Mouse (Mus musculus) midbrain, postnatal 0 days (tissue): ENCODE measurements around the gene Slc10a1. TPM values are rescaled to one million over a fixed set of nuclear protein-coding genes. Genes with fewer than 3 reads are reported as not detected.

Experiments
- ATAC-seq: fragments of 200-750 bp; cut with Nextera tagmentation; 2 replicates; pipeline ENCODE4 v1.8.0; 2017; ENCODE audit warnings: moderate number of reproducible peaks, mild to moderate bottlenecking, moderate TSS enrichment, moderate library complexity; ENCODE audit not compliant: low FRiP score
- DNase-seq: peaks from one replicate; pipeline ENCODE4 v3.0.0-alpha.2; 2015; ENCODE audit warnings: low spot score
- H3K27ac ChIP-seq: fragments of 300-500 bp; sonication (generic); 2 replicates; pipeline ENCODE4 v1.5.1; 2014; ENCODE audit warnings: low read depth, mild to moderate bottlenecking, low read length, mixed read lengths
- H3K27me3 ChIP-seq: fragments of 300-500 bp; sonication (generic); 2 replicates; pipeline ENCODE4 v1.6.1; 2014; ENCODE audit warnings: low read length, control low read depth, mixed read lengths; ENCODE audit not compliant: insufficient read depth
- H3K36me3 ChIP-seq: fragments of 300-500 bp; sonication (generic); 2 replicates; pipeline ENCODE4 v1.6.1; 2014; ENCODE audit warnings: low read length, control low read depth, mixed read lengths; ENCODE audit not compliant: insufficient read depth
- H3K4me1 ChIP-seq: fragments of 300-500 bp; sonication (generic); 2 replicates; pipeline ENCODE4 v1.6.1; 2014; ENCODE audit warnings: mild to moderate bottlenecking, control low read depth, antibody characterized with exemption, low read length, mixed read lengths; ENCODE audit not compliant: insufficient read depth
- H3K4me2 ChIP-seq: fragments of 300-500 bp; sonication (generic); 2 replicates; pipeline ENCODE4 v1.6.1; 2014; ENCODE audit warnings: low read depth, mild to moderate bottlenecking, low read length, mixed read lengths; ENCODE audit not compliant: poor library complexity, severe bottlenecking
- H3K4me3 ChIP-seq: fragments of 300-500 bp; sonication (generic); 2 replicates; pipeline ENCODE4 v1.5.1; 2014; ENCODE audit warnings: low read depth, mild to moderate bottlenecking, low read length, moderate library complexity
- H3K9ac ChIP-seq: fragments of 300-500 bp; sonication (generic); replicated peaks from 2 replicates; pipeline ENCODE4 v1.6.1; 2014; ENCODE audit warnings: mild to moderate bottlenecking, low read length, moderate library complexity, mixed read lengths; ENCODE audit not compliant: poor library complexity, severe bottlenecking
- H3K9me3 ChIP-seq: fragments of 300-500 bp; sonication (generic); 2 replicates; pipeline ENCODE4 v1.6.1; 2016; ENCODE audit warnings: low read length, control low read depth
- CTCF ChIP-seq: IDR thresholded peaks from 2 replicates; pipeline ENCODE4 v1.5.1; 2016; ENCODE audit warnings: antibody characterized with exemption, mild to moderate bottlenecking
- WGBS: fragments of 180-500 bp; shearing (Covaris S2); extraction: QIAGEN DNeasy Blood & Tissue Kit; methylation state at CpG from one replicate; pipeline ENCODE4 v1.1.7; 2014; 5-methylcytosine and 5-hydroxymethylcytosine counted together
- polyA plus RNA-seq: library from polyadenylated mRNA; unstranded; fragments of >200 nt; fragmentation: Nextera tagmentation; extraction: Ambion mirVana; gene quantifications from 2 replicates; pipeline ENCODE4 v1.2.1, GENCODE M21; 2015
- total RNA-seq: library from RNA; depleted of rRNA; stranded (reverse); fragments of >200 nt; gene quantifications from 2 replicates; pipeline ENCODE4 v1.2.3, GENCODE M21; 2014

Gene Slc10a1
- total and polyA plus RNA-seq, 2 experiments from 2014 or later = 0.12 TPM; not detected in 1

GRCm38 (mm10) chr12:80930141-80930540, 38.4 kb downstream of the Slc10a1 start:
- TF ChIP-seq CTCF = no peak
- no peaks in the 10 kb centered on the region for H3K9me3 ChIP-seq
- ATAC-seq (no peak), DNase-seq (no peak)
- H3K4me2 ChIP-seq = no peak overlapping the region
- no peak overlapping the region for H3K27ac ChIP-seq
- no peaks in the 10 kb centered on the region for H3K4me1 ChIP-seq
- no peaks in the 10 kb centered on the region for H3K27me3 ChIP-seq
- H3K4me3 ChIP-seq = no peak overlapping the region
- H3K9ac ChIP-seq = no peak overlapping the region
- no peaks in the 10 kb centered on the region for H3K36me3 ChIP-seq
- WGBS = 86% methylated on average over 7 of the region's 7 CpGs

- DNase-seq (no peak), ATAC-seq (no peak)
- Histone ChIP-seq H3K4me3 (no peak overlapping the region), H3K27me3 (no peaks in the 10 kb centered on the region), H3K36me3 (no peaks in the 10 kb centered on the region), H3K9ac (no peak overlapping the region), H3K9me3 (no peaks in the 10 kb centered on the region), H3K4me1 (no peaks in the 10 kb centered on the region), H3K4me2 (no peak overlapping the region), H3K27ac (no peak overlapping the region)
- 90% methylated on average over 3 of the region's 3 CpGs for WGBS
- TF ChIP-seq CTCF = no peak
Measured at GRCm38 (mm10) chr12:80928881-80929280, 39.6 kb downstream of the Slc10a1 start.

GRCm38 (mm10) chr12:80927518-80927917, 41.0 kb downstream of the Slc10a1 start:
- WGBS = 70% methylated on average over 1 of the region's 1 CpGs
- H3K36me3 ChIP-seq = no peaks in the 10 kb centered on the region
- DNase-seq = no peak
- no peak for ATAC-seq
- no peak for TF ChIP-seq CTCF
- H3K9me3 ChIP-seq = no peaks in the 10 kb centered on the region
- no peaks in the 10 kb centered on the region for H3K27me3 ChIP-seq
- H3K9ac ChIP-seq = no peak overlapping the region
- H3K4me3 ChIP-seq = no peak overlapping the region
- H3K4me1 ChIP-seq = no peaks in the 10 kb centered on the region
- H3K4me2 ChIP-seq = no peak overlapping the region
- H3K27ac ChIP-seq = no peak overlapping the region

GRCm38 (mm10) chr12:80926550-80926949, 42.0 kb downstream of the Slc10a1 start:
- WGBS = 86% methylated on average over 4 of the region's 4 CpGs
- H3K4me3 ChIP-seq = no peak overlapping the region
- ATAC-seq (no peak), DNase-seq (no peak)
- H3K9ac ChIP-seq = no peak overlapping the region
- H3K27ac ChIP-seq = no peak overlapping the region
- H3K4me2 ChIP-seq = no peak overlapping the region
- TF ChIP-seq CTCF = no peak
- H3K36me3 ChIP-seq = no peaks in the 10 kb centered on the region
- H3K27me3 ChIP-seq = no peaks in the 10 kb centered on the region
- H3K4me1 ChIP-seq = no peaks in the 10 kb centered on the region
- H3K9me3 ChIP-seq = no peaks in the 10 kb centered on the region

GRCm38 (mm10) chr12:80925919-80926318, 42.6 kb downstream of the Slc10a1 start:
- WGBS = 10% methylated on average over 7 of the region's 7 CpGs

GRCm38 (mm10) chr12:80924205-80924604, 44.3 kb downstream of the Slc10a1 start:
- TF ChIP-seq CTCF = no peak
- H3K36me3 ChIP-seq = no peaks in the 10 kb centered on the region
- H3K9me3 ChIP-seq = no peaks in the 10 kb centered on the region
- ATAC-seq (no peak), DNase-seq (peak; percentile 39)
- H3K9ac ChIP-seq = no peak overlapping the region
- 68% methylated on average over 3 of the region's 3 CpGs for WGBS
- H3K27me3 ChIP-seq = no peaks in the 10 kb centered on the region
- no peak overlapping the region for H3K4me3 ChIP-seq
- no peaks in the 10 kb centered on the region for H3K4me1 ChIP-seq
- H3K4me2 ChIP-seq = no peak overlapping the region
- no peak overlapping the region for H3K27ac ChIP-seq

More at GRCm38 (mm10) chr12:80925919-80926318, 42.6 kb downstream of the Slc10a1 start:
- ATAC-seq = no peak
- DNase-seq = no peak
- no peak for TF ChIP-seq CTCF
- no peaks in the 10 kb centered on the region for H3K27me3 ChIP-seq
- H3K4me1 ChIP-seq = no peaks in the 10 kb centered on the region
- no peak overlapping the region for H3K4me3 ChIP-seq
- H3K9ac ChIP-seq = no peak overlapping the region
- H3K4me2 ChIP-seq = no peak overlapping the region
- no peaks in the 10 kb centered on the region for H3K9me3 ChIP-seq
- no peaks in the 10 kb centered on the region for H3K36me3 ChIP-seq
- no peak overlapping the region for H3K27ac ChIP-seq
